Mouse (Mus musculus): ENCODE results near the gene Mpzl1.

GRCm38 (mm10) chr1:165603218-165603617 is 31.1 kb downstream of the Mpzl1 start:
- TF ChIP-seq CTCF (conservative IDR thresholded peaks at IDR 0.05; ENCODE audit: low read length) (no peak), POU5F1 (IDR thresholded peaks at IDR 0.05; ENCODE audit: borderline replicate concordance, low read length) (no peak), NANOG (IDR thresholded peaks at IDR 0.05; ENCODE audit: borderline replicate concordance, low read length) (no peak)
